ENCODE assay signal across 21 mouse cellular contexts in genomic region chr1:159747969-159748368, GRCm38 (mm10).
"Had no signal": no experiment of that assay in that cellular context is flagged by ENCODE, and none has a peak within 500 bp of the region (broad histone marks: within the 10 kb centered on the region; RNA-seq: fewer than 3 reads in every experiment).

No protein-coding gene starts in this region.

- ATAC-seq: forebrain, embryonic 15.5 days; forebrain, postnatal 0 days; hindbrain, postnatal 0 days; intestine, embryonic 16.5 days; liver, embryonic 12.5 days had no signal

- H3K4me1 ChIP-seq: forebrain, embryonic 15.5 days; heart, embryonic 12.5 days; hindbrain, embryonic 15.5 days; limb, embryonic 13.5 days; limb, embryonic 15.5 days; liver, embryonic 12.5 days had no signal

- H3K9ac ChIP-seq: forebrain, embryonic 15.5 days; forebrain, postnatal 0 days; heart, embryonic 12.5 days; hindbrain, embryonic 13.5 days; hindbrain, embryonic 15.5 days; limb, embryonic 13.5 days; limb, embryonic 15.5 days; liver, embryonic 12.5 days; liver, embryonic 14.5 days had no signal

- H3K4me3 ChIP-seq: forebrain, embryonic 15.5 days; heart, embryonic 10.5 days; heart, embryonic 12.5 days; hindbrain, embryonic 13.5 days; hindbrain, embryonic 15.5 days; limb, embryonic 13.5 days; limb, embryonic 15.5 days; liver, embryonic 12.5 days had no signal

- H3K9me3 ChIP-seq: forebrain, embryonic 15.5 days; heart, embryonic 10.5 days; heart, embryonic 12.5 days; hindbrain, embryonic 13.5 days; hindbrain, embryonic 15.5 days; limb, embryonic 13.5 days; limb, embryonic 15.5 days; liver, embryonic 12.5 days had no signal

- H3K4me2 ChIP-seq: forebrain, embryonic 15.5 days; heart, embryonic 12.5 days; hindbrain, embryonic 13.5 days; hindbrain, embryonic 15.5 days; limb, embryonic 13.5 days; limb, embryonic 15.5 days; liver, embryonic 12.5 days had no signal

- H3K27me3 ChIP-seq: forebrain, embryonic 15.5 days; heart, embryonic 12.5 days; hindbrain, embryonic 13.5 days; hindbrain, embryonic 15.5 days; limb, embryonic 13.5 days; limb, embryonic 15.5 days; liver, embryonic 12.5 days had no signal

- DNase-seq: forebrain, postnatal 0 days; gastrocnemius, postnatal 14 days; gastrocnemius, postnatal 36 days; heart, adult 18-20 months; heart, postnatal 10 days; heart, postnatal 36 days; kidney, adult 18-20 months; layer of hippocampus, adult 9-11 months; layer of hippocampus, postnatal 36 days; left cerebral cortex, postnatal 4 days had no signal

- H3K36me3 ChIP-seq: forebrain, embryonic 15.5 days; heart, embryonic 10.5 days; heart, embryonic 12.5 days; hindbrain, embryonic 13.5 days; hindbrain, embryonic 15.5 days; limb, embryonic 13.5 days; limb, embryonic 15.5 days; liver, embryonic 12.5 days had no signal

- H3K27ac ChIP-seq: forebrain, embryonic 15.5 days; heart, embryonic 10.5 days; hindbrain, embryonic 13.5 days; hindbrain, embryonic 15.5 days; hindbrain, postnatal 0 days; limb, embryonic 13.5 days; limb, embryonic 15.5 days; liver, embryonic 12.5 days; liver, embryonic 14.5 days had no signal
